Mouse (Mus musculus): ENCODE data around the gene Fbxw9. TPM values are rescaled to one million over a fixed set of nuclear protein-coding genes. Genes with fewer than 3 reads are reported as not detected.

The Fbxw9 gene
- polyA plus RNA-seq, 1 experiment = 29.3 TPM

- Histone ChIP-seq H3K27me3 (ENCODE audit: control insufficient read depth, insufficient read depth, low read length) (no peaks in the 10 kb centered on the region), H3K4me3 (replicated peaks; ENCODE audit: insufficient read depth, low read depth, low read length) (no peak overlapping the region), H3K27ac (ENCODE audit: insufficient read depth, low read length) (no peak overlapping the region), H3K4me1 (ENCODE audit: control insufficient read depth, insufficient read depth, low read length) (peaks cover 11% of the 10 kb centered on the region)
- DNase-seq = no peak
- 55% methylated on average over 1 of the region's 1 CpGs for whole genome bisulfite sequencing
- TF ChIP-seq POLR2A (IDR thresholded peaks at IDR 0.05; ENCODE audit: borderline replicate concordance, insufficient read depth, low read length) = no peak
- no peak for TF ChIP-seq CTCF (IDR thresholded peaks at IDR 0.05; ENCODE audit: borderline replicate concordance, insufficient read depth, low read depth, low read length)
Observed at GRCm38 (mm10) chr8:85033867-85034266, 26.0 kb upstream of the Fbxw9 start.

DNA sequence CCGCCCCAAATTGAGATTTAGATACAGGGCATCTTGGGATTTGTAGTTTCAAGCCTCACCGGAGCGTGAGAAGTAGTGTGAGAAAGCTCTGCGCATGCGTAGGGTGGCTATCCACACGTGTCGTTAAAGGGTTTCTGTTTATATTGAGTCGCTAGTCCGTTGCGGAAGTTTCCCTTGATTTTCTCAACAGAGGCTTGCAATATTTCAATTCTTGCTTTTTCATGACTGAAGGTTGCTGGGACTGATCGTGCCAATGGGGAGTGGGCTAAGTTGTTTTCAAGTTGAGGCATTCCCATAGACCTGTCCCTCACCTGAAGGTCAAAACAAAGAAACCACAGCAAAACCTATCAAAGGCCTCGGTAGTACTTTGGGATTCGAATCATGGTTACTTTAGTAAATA, 25.1 kb upstream of the Fbxw9 start:
- TF ChIP-seq CTCF (IDR thresholded peaks at IDR 0.05; ENCODE audit: borderline replicate concordance, insufficient read depth, low read depth, low read length) (no peak), POLR2A (IDR thresholded peaks at IDR 0.05; ENCODE audit: borderline replicate concordance, insufficient read depth, low read length) (no peak)
- H3K4me1 ChIP-seq (ENCODE audit: control insufficient read depth, insufficient read depth, low read length) = peaks cover 7% of the 10 kb centered on the region; the same call in 1 of the 2 replicates
- H3K4me3 ChIP-seq (replicated peaks; ENCODE audit: insufficient read depth, low read depth, low read length) = no peak overlapping the region
- H3K27me3 ChIP-seq (ENCODE audit: control insufficient read depth, insufficient read depth, low read length) = no peaks in the 10 kb centered on the region
- 2% methylated on average over 13 of the region's 13 CpGs for WGBS
- H3K27ac ChIP-seq (ENCODE audit: insufficient read depth, low read length) = no peak overlapping the region
- DNase-seq = peak; percentile 62 to 68

- Histone ChIP-seq H3K27ac (ENCODE audit: insufficient read depth, low read length) (no peak overlapping the region), H3K4me1 (ENCODE audit: control insufficient read depth, insufficient read depth, low read length) (peaks cover 7% of the 10 kb centered on the region; the same call in 1 of the 2 replicates), H3K27me3 (ENCODE audit: control insufficient read depth, insufficient read depth, low read length) (no peaks in the 10 kb centered on the region), H3K4me3 (replicated peaks; ENCODE audit: insufficient read depth, low read depth, low read length) (no peak overlapping the region)
- DNase-seq = no peak
- WGBS = 6% methylated on average over 12 of the region's 12 CpGs
- TF ChIP-seq POLR2A (IDR thresholded peaks at IDR 0.05; ENCODE audit: borderline replicate concordance, insufficient read depth, low read length) = no peak
Observed at GRCm38 (mm10) chr8:85035165-85035727, 24.6 kb upstream of the Fbxw9 start.

GRCm38 (mm10) chr8:85035728-85036310, 24.0 kb upstream of the Fbxw9 start:
- H3K4me1 ChIP-seq (ENCODE audit: control insufficient read depth, insufficient read depth, low read length) = peaks cover 7% of the 10 kb centered on the region; the same call in 1 of the 2 replicates
- no peak for DNase-seq
- no peaks in the 10 kb centered on the region for H3K27me3 ChIP-seq (ENCODE audit: control insufficient read depth, insufficient read depth, low read length)
- no peak for TF ChIP-seq CTCF (IDR thresholded peaks at IDR 0.05; ENCODE audit: borderline replicate concordance, insufficient read depth, low read depth, low read length)
- no peak for TF ChIP-seq POLR2A (IDR thresholded peaks at IDR 0.05; ENCODE audit: borderline replicate concordance, insufficient read depth, low read length)
- H3K27ac ChIP-seq (ENCODE audit: insufficient read depth, low read length) = no peak overlapping the region
- H3K4me3 ChIP-seq (replicated peaks; ENCODE audit: insufficient read depth, low read depth, low read length) = peak overlapping the region; percentile 93
- 1% methylated on average over 15 of the region's 15 CpGs for WGBS

DNA sequence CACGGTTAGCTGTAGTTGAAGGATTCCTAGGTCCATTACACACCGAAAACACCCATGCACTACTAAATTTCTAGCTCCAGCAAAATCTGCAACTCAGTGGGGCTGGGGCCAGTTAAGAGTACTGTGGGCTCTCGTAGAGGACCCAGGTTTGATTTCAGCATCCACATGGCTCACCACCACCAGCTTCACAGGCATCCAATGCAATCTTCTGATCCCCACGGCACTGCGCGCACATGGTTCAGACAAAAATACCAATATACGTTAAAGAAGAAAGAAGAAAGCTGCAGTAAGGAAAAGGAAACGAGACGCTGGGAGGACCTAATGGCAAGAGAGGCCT, 23.5 kb upstream of the Fbxw9 start:
- H3K27me3 ChIP-seq (ENCODE audit: control insufficient read depth, insufficient read depth, low read length) = no peaks in the 10 kb centered on the region
- H3K4me3 ChIP-seq (replicated peaks; ENCODE audit: insufficient read depth, low read depth, low read length) = peak overlapping the region; percentile 93
- no peak for DNase-seq
- under 1% methylated on average over 9 of the region's 9 CpGs for WGBS
- peak overlapping the region; percentile 17; the same call in 1 of the 2 replicates for H3K27ac ChIP-seq (ENCODE audit: insufficient read depth, low read length)
- H3K4me1 ChIP-seq (ENCODE audit: control insufficient read depth, insufficient read depth, low read length) = peaks cover 7% of the 10 kb centered on the region; the same call in 1 of the 2 replicates
- TF ChIP-seq POLR2A (IDR thresholded peaks at IDR 0.05; ENCODE audit: borderline replicate concordance, insufficient read depth, low read length) (peak; percentile 64; the same call in 1 of the 2 replicates), CTCF (IDR thresholded peaks at IDR 0.05; ENCODE audit: borderline replicate concordance, insufficient read depth, low read depth, low read length) (no peak)

- Histone ChIP-seq H3K4me3 (replicated peaks; ENCODE audit: insufficient read depth, low read depth, low read length) (peak within 1 kb of the TSS; percentile 93), H3K27ac (ENCODE audit: insufficient read depth, low read length) (peak within 1 kb of the TSS; percentile 92), H3K27me3 (ENCODE audit: control insufficient read depth, insufficient read depth, low read length) (no peaks in the 10 kb centered on the region), H3K4me1 (ENCODE audit: control insufficient read depth, insufficient read depth, low read length) (peaks cover 7% of the 10 kb centered on the region; the same call in 1 of the 2 replicates)
- peak; percentile 90 to 95 for DNase-seq
- 1% methylated on average over 59 of the region's 59 CpGs for WGBS
- TF ChIP-seq POLR2A (IDR thresholded peaks at IDR 0.05; ENCODE audit: borderline replicate concordance, insufficient read depth, low read length) (peak; percentile 10; the same call in 1 of the 2 replicates), CTCF (IDR thresholded peaks at IDR 0.05; ENCODE audit: borderline replicate concordance, insufficient read depth, low read depth, low read length) (no peak)
Observed at GRCm38 (mm10) chr8:85036718-85037365, 23.0 kb upstream of the Fbxw9 start, which contains the start of gene Tnpo2. Gene Tnpo2 (plus strand): TSS chr8:85036915.

DNA sequence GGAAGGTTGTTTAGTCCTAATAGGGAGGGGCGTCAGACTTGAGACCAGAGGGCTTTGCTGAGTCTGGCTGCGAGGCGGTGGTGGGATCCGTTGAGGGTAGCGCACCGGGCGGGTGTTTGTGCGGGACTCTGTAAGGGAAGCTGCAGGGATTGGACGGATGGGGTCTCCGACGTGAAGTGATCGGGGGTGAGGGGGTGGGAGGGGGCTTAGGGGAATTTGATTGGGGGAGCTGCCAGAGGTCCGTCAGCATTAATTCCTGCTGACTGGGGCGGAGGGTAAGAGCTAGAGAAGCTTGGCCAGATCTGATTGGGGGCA, 22.5 kb upstream of the Fbxw9 start:
- WGBS = under 1% methylated on average over 14 of the region's 14 CpGs
- peak overlapping the region; percentile 93 for H3K4me3 ChIP-seq (replicated peaks; ENCODE audit: insufficient read depth, low read depth, low read length)
- H3K4me1 ChIP-seq (ENCODE audit: control insufficient read depth, insufficient read depth, low read length) = peaks cover 7% of the 10 kb centered on the region; the same call in 1 of the 2 replicates
- no peaks in the 10 kb centered on the region for H3K27me3 ChIP-seq (ENCODE audit: control insufficient read depth, insufficient read depth, low read length)
- 0 out of 2 replicates have a peak overlapping the region, but pooled peaks have one; percentile 56 for H3K27ac ChIP-seq (ENCODE audit: insufficient read depth, low read length)
- no peak for TF ChIP-seq CTCF (IDR thresholded peaks at IDR 0.05; ENCODE audit: borderline replicate concordance, insufficient read depth, low read depth, low read length)
- DNase-seq = peak in 1 of 2 experiments; percentile 34
